Mouse (Mus musculus) T-helper 2 cell (primary cell): ENCODE measurements around the gene Dhrs11.

ENCODE experiments used
- in situ Hi-C: fragments of 300-600 bp; cut with MboI, MseI; formaldehyde crosslinking; loops from one replicate; pipeline ENCODE4 v1.15.1; 2025; ENCODE audit warnings: high pct_unique_total_duplicates

Dhrs11 gene

GRCm38 (mm10) chr11:84825261-84825807 is 3.5 kb downstream of the Dhrs11 start:
- in situ Hi-C loops: loop anchor here (5.0 to 10.0 kb wide), 2 partner anchors 37 to 301 kb away; partner anchors contain the start of gene Lhx1

DNA sequence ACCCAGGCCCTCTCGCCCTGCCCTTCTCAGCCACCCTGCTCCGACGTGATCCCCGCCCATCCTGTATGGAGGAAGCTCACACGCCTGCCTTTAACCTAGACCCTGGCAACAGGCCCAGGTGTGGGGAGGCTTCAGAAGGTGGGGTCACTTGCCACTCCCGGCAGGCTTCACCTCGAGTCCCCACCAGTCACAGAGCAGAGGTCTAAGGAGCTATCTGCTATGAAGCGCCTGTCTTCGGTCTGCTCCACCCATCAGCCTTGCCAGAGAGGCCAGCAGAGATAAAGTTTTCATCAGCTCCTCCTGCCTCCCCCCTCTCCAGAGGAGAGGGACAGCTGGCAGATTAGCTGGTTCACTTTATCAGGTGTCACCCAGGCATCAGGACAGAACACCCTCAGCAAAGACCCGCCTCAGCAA is 5.3 kb downstream of the Dhrs11 start:
- in situ Hi-C loops: loop anchor here (10.0 kb wide), 1 partner anchor 299 kb away; the partner anchor contains the start of gene Lhx1

DNA sequence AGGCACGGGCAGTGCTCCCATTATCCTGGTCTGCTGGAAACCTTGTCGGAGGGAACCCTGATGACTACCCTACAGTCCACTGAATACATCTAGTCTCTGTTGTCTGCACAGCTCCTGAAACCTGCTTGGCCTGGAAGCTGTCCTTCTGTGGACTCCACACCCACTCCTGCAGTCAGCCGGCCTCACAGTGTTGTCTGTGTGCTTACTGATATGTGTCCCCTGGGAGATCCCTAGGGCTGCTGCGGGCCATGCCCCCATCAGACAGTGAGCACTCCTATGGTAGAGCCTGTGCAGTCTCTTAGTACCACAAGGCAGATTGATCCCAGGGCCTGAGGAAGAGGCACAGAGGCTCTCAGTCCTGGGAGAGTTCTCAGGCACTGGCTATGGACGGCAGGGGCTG is 6.3 kb downstream of the Dhrs11 start:
- in situ Hi-C loops: loop anchor here (10.0 kb wide), 1 partner anchor 298 kb away; the partner anchor contains the start of gene Lhx1

- in situ Hi-C loops: loop anchor here (10.0 kb wide), 1 partner anchor 296 kb away; the partner anchor contains the start of gene Lhx1
Observed at GRCm38 (mm10) chr11:84821131-84821770, 7.5 kb downstream of the Dhrs11 start.

GRCm38 (mm10) chr11:84818961-84819692 is 9.7 kb downstream of the Dhrs11 start, which contains the start of gene Mrm1:
Gene Mrm1, minus strand, starts transcription at chr11:84819515.
- in situ Hi-C loops: no loop called here

DNA sequence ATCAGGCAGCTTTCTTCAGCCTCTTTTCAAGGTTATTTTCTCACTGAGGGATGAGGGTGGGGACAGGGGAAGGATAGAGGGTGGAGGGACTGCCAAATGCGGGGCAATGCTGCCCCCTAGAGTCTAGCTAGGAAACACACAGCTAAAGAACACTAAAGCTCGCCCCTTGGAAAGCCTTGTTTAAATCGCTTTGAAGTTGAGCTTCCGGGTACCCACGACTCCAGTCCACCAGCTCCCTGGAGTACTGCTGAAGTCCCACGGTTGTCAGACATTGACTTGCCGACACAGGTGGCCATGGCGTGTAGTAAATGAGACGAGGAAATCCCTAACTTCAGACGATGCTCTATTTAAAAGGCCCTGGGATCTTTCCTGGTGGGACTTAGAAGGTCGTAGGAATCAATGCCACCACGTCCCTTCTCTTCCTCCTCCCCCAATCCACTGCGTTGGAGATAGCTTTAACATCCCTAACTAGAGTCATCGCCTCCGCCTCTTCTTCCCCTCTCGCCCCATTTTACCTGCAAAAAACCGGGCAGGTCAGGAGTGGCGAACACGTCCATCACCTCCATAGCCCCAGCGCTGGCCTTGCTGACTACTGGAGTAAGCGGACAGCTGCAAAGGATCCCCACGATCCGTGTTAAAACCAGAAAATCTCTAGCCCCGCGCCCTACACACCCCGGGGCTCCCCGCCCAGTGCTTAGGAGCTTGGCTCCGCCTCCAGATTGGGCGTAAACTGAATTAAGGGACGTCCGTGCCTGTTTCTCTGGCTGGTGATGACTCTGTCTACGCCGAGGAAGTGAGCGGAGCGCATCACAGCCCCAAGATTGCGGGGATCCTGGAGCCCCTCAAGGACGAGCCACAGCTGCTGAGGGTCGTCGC is 10.5 kb downstream of the Dhrs11 start:
- in situ Hi-C loops: no loop called here

- in situ Hi-C loops: no loop called here
Observed at GRCm38 (mm10) chr11:84817362-84817761, 11.4 kb downstream of the Dhrs11 start.

- in situ Hi-C loops: no loop called here
Observed at GRCm38 (mm10) chr11:84813724-84814510, 14.9 kb downstream of the Dhrs11 start.

- in situ Hi-C loops: no loop called here
Observed at GRCm38 (mm10) chr11:84804373-84804772, 24.4 kb downstream of the Dhrs11 start.

DNA sequence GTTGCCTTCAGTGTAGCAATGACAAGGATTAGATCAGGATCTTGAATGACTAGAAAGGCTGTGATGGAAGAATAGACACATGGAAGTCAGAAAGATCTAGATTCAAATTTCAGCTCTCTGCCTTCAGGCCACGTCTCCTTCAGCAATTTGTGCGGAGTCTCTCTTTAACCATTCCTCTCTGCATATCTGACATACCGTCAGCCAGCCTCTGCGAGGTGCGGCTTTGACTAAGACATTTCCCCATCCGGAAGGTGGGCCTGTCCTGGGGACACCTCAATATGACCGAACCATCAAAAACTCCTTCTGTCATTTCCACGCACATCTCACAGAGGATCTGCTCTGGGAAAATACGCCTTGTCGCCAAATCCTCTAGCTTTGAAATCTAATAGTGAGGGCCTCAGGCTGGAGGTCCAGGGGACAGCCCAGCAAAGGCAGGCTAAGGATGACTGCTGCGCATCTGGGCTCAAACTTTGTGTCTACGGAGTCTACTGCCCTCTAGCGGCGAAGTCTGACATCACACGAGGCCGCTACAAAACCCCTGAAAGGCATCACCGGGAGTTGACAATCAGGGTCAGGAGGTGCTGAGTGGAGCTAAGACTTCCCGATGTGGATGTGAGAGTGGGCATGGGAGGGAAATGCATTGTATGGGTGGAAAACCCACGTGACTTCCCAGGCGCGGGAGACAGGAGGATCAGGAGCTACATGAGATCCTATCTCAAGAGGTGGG is 31.0 kb downstream of the Dhrs11 start:
- in situ Hi-C loops: no loop called here

DNA sequence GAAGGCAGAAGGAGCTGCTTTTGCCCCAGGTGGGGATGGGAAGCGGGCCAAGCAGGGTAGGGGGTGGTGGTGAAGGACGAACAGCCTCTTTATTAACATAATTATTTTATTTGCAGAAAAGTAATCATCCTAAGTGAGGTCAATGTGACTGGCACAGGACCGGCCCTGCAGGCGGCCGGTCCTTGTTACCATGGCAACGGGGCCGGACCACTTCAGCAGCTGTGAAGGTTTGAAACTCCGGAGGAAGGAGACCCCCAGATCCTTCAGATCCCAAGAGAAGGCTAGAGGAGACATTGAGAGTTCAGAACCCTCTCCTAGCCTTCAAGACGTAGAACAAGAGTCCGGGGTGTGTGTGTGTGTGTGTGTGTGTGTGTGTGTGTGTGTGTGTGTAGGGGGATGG is 31.8 kb downstream of the Dhrs11 start:
- in situ Hi-C loops: no loop called here

GRCm38 (mm10) chr11:84794496-84795113 is 34.2 kb downstream of the Dhrs11 start:
- in situ Hi-C loops: no loop called here

DNA sequence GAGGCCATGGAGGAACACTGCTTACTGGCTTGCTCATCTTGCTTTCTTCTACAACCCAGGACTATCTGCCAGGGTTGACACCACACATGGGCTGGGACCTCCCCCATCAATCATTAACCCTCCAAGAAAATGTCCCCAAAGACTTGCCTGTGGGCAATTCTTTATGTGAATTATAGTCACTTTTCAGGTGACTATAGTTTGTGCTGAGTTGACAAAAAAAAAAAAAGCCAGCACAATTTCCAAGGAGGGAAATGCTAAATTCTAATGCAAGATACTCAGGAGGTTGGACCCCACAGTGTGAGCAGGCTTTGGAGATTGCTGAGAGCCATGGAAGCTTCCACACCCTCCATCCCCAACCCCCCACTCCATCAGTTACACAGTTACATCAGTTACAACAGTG is 35.2 kb downstream of the Dhrs11 start:
- in situ Hi-C loops: no loop called here

DNA sequence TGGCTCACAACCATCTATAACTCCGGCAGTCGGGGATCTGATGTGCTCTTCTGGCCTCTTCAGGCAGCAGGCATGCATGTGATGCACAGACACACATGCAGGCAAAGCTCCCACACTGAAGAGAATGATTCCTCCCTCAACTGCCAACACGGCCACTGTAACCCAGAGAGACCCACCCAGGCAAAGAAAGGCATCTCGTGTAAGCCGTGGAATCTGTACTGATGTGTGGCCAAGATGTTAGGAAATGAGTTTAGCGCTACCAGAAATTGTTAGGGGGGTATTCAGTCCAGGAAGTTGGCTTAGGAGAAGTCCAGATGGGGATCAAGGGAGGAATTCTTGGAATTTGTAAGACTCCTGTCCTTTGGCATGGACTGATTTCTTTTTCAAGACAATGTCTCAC is 38.4 kb downstream of the Dhrs11 start:
- in situ Hi-C loops: no loop called here

- in situ Hi-C loops: no loop called here
Observed at GRCm38 (mm10) chr11:84780143-84780870, 48.5 kb downstream of the Dhrs11 start.

GRCm38 (mm10) chr11:84775560-84775959 is 53.2 kb downstream of the Dhrs11 start:
- in situ Hi-C loops: no loop called here

GRCm38 (mm10) chr11:84774870-84775514 is 53.8 kb downstream of the Dhrs11 start:
- in situ Hi-C loops: no loop called here
